Mouse (Mus musculus): ENCODE measurements around the gene Sfxn4. TPM values are rescaled to one million over a fixed set of nuclear protein-coding genes. Genes with fewer than 3 reads are reported as not detected.
A peak's percentile ranks its signal among the peaks of the same experiment; 100 is the strongest.

The Sfxn4 gene
- total and polyA plus RNA-seq, 2 experiments from 2014 or later, result 7.6 to 9.6 TPM

DNA sequence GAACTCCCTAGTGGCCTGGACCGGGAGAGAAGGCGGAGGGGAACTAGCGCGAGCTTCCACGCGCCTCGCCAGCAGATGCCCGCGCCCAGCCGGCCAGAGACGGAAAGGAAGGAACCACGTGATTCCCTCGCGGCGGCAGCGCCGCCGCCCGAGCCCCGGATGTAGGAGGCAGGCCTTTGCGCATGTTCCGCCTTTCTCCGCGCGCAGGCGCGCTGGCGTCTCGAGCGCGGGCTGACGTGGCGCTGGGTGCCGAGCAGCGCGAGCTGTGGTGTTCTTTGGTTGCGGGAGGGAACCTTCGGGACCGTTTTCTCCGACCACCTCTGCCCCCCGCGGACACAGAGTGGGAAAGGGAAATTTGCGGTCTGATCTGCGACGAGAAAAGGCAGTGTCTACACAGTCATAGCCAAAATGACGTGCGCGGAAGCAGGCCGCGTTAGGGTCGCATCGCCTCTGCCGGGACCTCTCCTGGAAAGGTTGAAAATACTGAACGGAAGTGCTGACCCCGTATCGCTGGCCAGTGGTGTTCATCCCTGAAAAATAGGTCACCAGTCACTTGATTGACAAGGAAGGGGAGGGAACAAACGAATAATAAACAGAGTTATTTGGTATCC is 70.6 kb downstream of the Sfxn4 start, which contains the start of gene Eif3a:
Gene Eif3a, minus strand, starts transcription at position 108 of the 611 bp plus-strand sequence.
- WGBS, result under 1% methylated on average over 51 of the region's 57 CpGs

DNA sequence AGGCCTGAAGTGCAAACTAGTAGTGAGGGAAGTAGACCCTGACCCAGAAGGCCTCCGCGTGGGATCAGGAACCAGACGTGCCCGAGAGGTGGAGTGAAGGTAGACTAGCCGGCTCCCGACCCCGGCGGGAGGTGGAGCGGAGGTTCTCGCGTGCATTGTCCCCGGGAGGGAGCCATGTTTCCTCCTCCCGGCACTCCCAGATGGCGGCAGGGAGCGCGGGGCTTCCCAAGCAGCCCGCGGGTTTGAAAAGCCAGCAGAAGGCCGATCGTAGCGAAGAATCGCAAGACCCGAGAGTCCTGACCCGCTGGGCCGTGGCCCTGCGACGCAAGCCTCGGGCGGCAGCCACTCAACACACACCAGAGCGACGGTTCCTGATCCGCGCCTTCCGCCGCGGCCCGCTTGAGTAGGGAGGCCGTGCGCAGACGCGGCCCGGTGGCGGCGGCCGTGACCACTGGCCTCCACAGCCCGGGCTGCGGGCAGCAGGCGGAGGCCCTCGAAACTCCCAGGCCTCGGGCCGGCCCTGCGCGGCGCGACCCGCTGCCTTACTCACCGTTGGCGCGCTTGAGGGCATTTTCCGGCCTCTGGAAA is 71.3 kb downstream of the Sfxn4 start:
- peak; percentile 66 for ATAC-seq
- H3K27me3 ChIP-seq (ENCODE audit: insufficient read depth, low read length), result no peaks in the 10 kb centered on the region
- peaks cover 20% of the 10 kb centered on the region for H3K4me1 ChIP-seq (ENCODE audit: insufficient read depth)
- WGBS, result 3% methylated on average over 56 of the region's 60 CpGs
- H3K4me2 ChIP-seq (ENCODE audit: low read depth), result peak overlapping the region; percentile 74
- peak overlapping the region; percentile 98 for H3K27ac ChIP-seq (ENCODE audit: low read depth, low read length)
- H3K36me3 ChIP-seq (ENCODE audit: insufficient read depth), result no peaks in the 10 kb centered on the region
- H3K9ac ChIP-seq, result peak overlapping the region; percentile 99
- peak overlapping the region; percentile 66 for H3K4me3 ChIP-seq (ENCODE audit: low read depth, low read length)
- no peak for TF ChIP-seq CTCF (IDR thresholded peaks at IDR 0.05; ENCODE audit: low read depth)
- no peaks in the 10 kb centered on the region for H3K9me3 ChIP-seq (ENCODE audit: low read length)
- DNase-seq, result no peak

More for the DNA sequence above, 70.6 kb downstream of the Sfxn4 start, which contains the start of gene Eif3a:
- peak within 1 kb of the TSS; percentile 98 for H3K27ac ChIP-seq (ENCODE audit: low read depth, low read length)
- H3K4me3 ChIP-seq (ENCODE audit: low read depth, low read length), result peak within 1 kb of the TSS; percentile 66
- H3K4me1 ChIP-seq (ENCODE audit: insufficient read depth), result peaks cover 20% of the 10 kb centered on the region
- H3K9me3 ChIP-seq (ENCODE audit: low read length), result no peaks in the 10 kb centered on the region
- ATAC-seq (peak; percentile 96), DNase-seq (peak; percentile 98)
- peak; percentile 23; the same call in 1 of the 2 replicates for TF ChIP-seq CTCF (IDR thresholded peaks at IDR 0.05; ENCODE audit: low read depth)
- H3K27me3 ChIP-seq (ENCODE audit: insufficient read depth, low read length), result no peaks in the 10 kb centered on the region
- H3K9ac ChIP-seq, result peak within 1 kb of the TSS; percentile 99
- H3K4me2 ChIP-seq (ENCODE audit: low read depth), result peak within 1 kb of the TSS; percentile 74
- no peaks in the 10 kb centered on the region for H3K36me3 ChIP-seq (ENCODE audit: insufficient read depth)

DNA sequence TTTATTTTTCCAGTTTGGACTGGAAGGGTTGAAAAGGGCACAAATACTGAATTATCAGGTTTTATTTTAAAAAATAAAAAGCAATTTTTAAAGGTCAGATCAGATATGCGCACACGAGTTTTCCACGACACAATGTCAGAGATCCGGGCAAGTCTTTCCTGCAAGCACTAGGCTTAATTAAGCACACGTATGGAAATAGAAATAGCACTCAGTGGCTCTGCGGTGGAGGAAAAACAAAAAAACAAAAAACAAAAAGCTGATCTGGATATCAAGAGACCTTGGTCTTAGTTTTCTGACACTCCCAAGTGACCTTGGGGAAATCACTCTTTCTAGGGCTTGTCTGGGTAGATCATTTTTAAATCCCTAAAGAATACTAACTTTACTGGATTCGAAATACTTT is 71.8 kb downstream of the Sfxn4 start:
- peak overlapping the region; percentile 74 for H3K4me2 ChIP-seq (ENCODE audit: low read depth)
- 2% methylated on average over 7 of the region's 7 CpGs for WGBS
- no peak for TF ChIP-seq CTCF (IDR thresholded peaks at IDR 0.05; ENCODE audit: low read depth)
- H3K9ac ChIP-seq, result peak overlapping the region; percentile 99
- peak overlapping the region; percentile 66 for H3K4me3 ChIP-seq (ENCODE audit: low read depth, low read length)
- H3K9me3 ChIP-seq (ENCODE audit: low read length), result no peaks in the 10 kb centered on the region
- H3K27ac ChIP-seq (ENCODE audit: low read depth, low read length), result peak overlapping the region; percentile 98
- ATAC-seq (no peak), DNase-seq (no peak)
- peaks cover 20% of the 10 kb centered on the region for H3K4me1 ChIP-seq (ENCODE audit: insufficient read depth)
- no peaks in the 10 kb centered on the region for H3K27me3 ChIP-seq (ENCODE audit: insufficient read depth, low read length)
- no peaks in the 10 kb centered on the region for H3K36me3 ChIP-seq (ENCODE audit: insufficient read depth)

DNA sequence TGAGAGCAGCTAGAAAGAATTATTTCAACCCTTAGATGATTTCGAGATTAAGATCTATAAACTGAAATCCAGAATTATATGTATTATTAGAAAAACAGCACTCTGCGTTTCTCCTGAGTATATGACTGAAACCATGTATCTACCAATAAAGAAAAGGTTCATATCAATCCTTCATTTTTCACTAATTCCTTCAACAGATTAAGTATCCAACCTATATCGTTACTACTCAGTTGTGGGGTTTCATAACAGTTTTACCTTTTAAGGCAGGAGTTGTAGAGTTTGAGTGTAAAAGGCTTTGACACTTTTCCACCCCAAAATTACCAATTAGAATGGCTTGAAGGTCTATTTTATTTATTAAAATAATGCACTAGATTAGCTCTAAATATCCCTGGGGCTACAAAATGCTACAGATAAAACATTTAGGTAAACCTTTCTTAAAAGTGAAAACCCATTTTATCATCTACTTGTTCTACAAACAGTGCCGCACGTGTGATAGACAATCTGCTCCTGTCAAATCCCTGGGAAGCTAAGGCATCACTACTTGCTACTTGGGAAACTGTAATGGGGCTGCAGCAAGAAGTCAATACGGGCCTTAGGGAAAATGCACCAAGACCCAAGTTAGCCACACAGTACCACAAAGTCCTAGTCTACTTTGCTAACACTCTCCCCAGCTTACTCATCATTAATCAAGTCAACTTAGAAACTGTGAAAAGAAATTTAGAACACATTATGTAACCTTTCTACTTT is 72.9 kb downstream of the Sfxn4 start:
- DNase-seq (no peak), ATAC-seq (no peak)
- Histone ChIP-seq H3K27ac (ENCODE audit: low read depth, low read length) (no peak overlapping the region), H3K36me3 (ENCODE audit: insufficient read depth) (no peaks in the 10 kb centered on the region), H3K9ac (no peak overlapping the region), H3K27me3 (ENCODE audit: insufficient read depth, low read length) (no peaks in the 10 kb centered on the region), H3K9me3 (ENCODE audit: low read length) (no peaks in the 10 kb centered on the region), H3K4me3 (ENCODE audit: low read depth, low read length) (peak overlapping the region; percentile 66), H3K4me1 (ENCODE audit: insufficient read depth) (peaks cover 20% of the 10 kb centered on the region), H3K4me2 (ENCODE audit: low read depth) (peak overlapping the region; percentile 74)
- TF ChIP-seq CTCF (IDR thresholded peaks at IDR 0.05; ENCODE audit: low read depth), result no peak
- 42% methylated on average over 6 of the region's 6 CpGs for WGBS

DNA sequence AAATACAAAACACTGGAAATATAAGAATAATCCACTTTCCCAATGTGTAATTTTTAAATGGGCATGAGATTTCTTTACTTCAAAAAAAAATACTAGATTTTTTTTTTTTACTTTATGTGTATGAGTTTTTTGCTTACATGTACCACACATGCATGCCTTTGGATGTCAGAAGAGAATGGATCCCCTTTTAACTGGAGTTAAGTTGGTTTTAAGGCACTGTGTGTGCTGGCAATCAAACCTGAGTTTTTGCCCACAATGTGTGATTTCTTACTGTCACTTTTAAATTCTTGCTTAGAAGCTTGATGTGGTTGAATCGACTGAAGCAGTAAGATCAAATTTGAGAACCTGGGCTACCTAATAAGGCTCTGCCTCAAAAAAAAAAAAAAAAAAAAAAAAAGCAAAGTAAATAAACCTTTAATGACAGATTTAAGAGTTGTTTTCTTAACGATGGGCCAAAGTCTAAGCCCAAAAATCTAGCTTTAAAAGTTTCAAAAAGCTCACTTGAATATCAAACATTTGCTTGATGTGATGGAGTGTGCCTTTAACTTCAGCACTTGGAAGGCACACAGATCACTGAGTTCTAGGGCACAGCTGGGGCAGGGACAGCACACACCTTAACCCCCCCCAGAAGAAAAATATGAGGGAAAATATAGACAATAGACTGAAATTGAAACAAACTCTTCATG is 73.7 kb downstream of the Sfxn4 start:
- no peaks in the 10 kb centered on the region for H3K36me3 ChIP-seq (ENCODE audit: insufficient read depth)
- H3K27ac ChIP-seq (ENCODE audit: low read depth, low read length), result no peak overlapping the region
- H3K4me2 ChIP-seq (ENCODE audit: low read depth), result no peak overlapping the region
- H3K9me3 ChIP-seq (ENCODE audit: low read length), result no peaks in the 10 kb centered on the region
- WGBS, result 58% methylated on average over 2 of the region's 2 CpGs
- DNase-seq (no peak), ATAC-seq (no peak)
- H3K9ac ChIP-seq, result no peak overlapping the region
- no peak for TF ChIP-seq CTCF (IDR thresholded peaks at IDR 0.05; ENCODE audit: low read depth)
- no peaks in the 10 kb centered on the region for H3K27me3 ChIP-seq (ENCODE audit: insufficient read depth, low read length)
- peaks cover 20% of the 10 kb centered on the region for H3K4me1 ChIP-seq (ENCODE audit: insufficient read depth)
- H3K4me3 ChIP-seq (ENCODE audit: low read depth, low read length), result no peak overlapping the region

Other genes with a start within 250 kb of the Sfxn4 start
- gene Nanos1, start 105.5 kb downstream of the Sfxn4 start, total RNA-seq (2014; rRNA removed), result 31.2 and 39.8 TPM in 2 replicates
- 13.8 and 16.5 TPM in 2 replicates for gene Nanos1, start 105.5 kb downstream of the Sfxn4 start, polyA plus RNA-seq (2015; fragmentation: Nextera tagmentation; extraction: Ambion mirVana)
- gene Eif3a, start 70.8 kb downstream of the Sfxn4 start, total RNA-seq (2014; rRNA removed), result 89.6 and 113 TPM in 2 replicates
- 66.0 and 91.9 TPM in 2 replicates for gene Eif3a, start 70.8 kb downstream of the Sfxn4 start, polyA plus RNA-seq (2015; fragmentation: Nextera tagmentation; extraction: Ambion mirVana)
- gene Fam45a, start 49.9 kb downstream of the Sfxn4 start, total RNA-seq (2014; rRNA removed), result 39.6 and 43.4 TPM in 2 replicates
- gene Fam45a, start 49.9 kb downstream of the Sfxn4 start, polyA plus RNA-seq (2015; fragmentation: Nextera tagmentation; extraction: Ambion mirVana), result 45.6 and 46.4 TPM in 2 replicates
- gene Prdx3, start 13.1 kb upstream of the Sfxn4 start, total RNA-seq (2014; rRNA removed), result 86.4 and 99.3 TPM in 2 replicates
- 107 and 109 TPM in 2 replicates for gene Prdx3, start 13.1 kb upstream of the Sfxn4 start, polyA plus RNA-seq (2015; fragmentation: Nextera tagmentation; extraction: Ambion mirVana)
- 10.4 and 12.7 TPM in 2 replicates for gene Grk5, start 28.3 kb upstream of the Sfxn4 start, total RNA-seq (2014; rRNA removed)
- gene Grk5, start 28.3 kb upstream of the Sfxn4 start, polyA plus RNA-seq (2015; fragmentation: Nextera tagmentation; extraction: Ambion mirVana), result 1.3 and 1.5 TPM in 2 replicates

Measured in forebrain, postnatal 0 days (tissue).